Mouse (Mus musculus) intestine, embryonic 14.5 days (tissue): ENCODE data around the gene Brd3os. TPM values are rescaled to one million over a fixed set of nuclear protein-coding genes. Genes with fewer than 3 reads are reported as not detected.
A peak's percentile ranks its signal among the peaks of the same experiment; 100 is the strongest.

Source experiments
- ATAC-seq: fragments of 200-750 bp; cut with Nextera tagmentation; replicated peaks from 2 replicates; pipeline ENCODE4 v1.8.0; 2017; ENCODE audit warnings: low read depth, moderate number of reproducible peaks, moderate TSS enrichment, moderate library complexity; ENCODE audit not compliant: low FRiP score, low TSS enrichment
- DNase-seq: peaks from one replicate; pipeline ENCODE4 v3.0.0-alpha.2; 2018; ENCODE audit warnings: low spot score
- H3K27ac ChIP-seq: fragments of 300-500 bp; sonication (generic); 2 replicates; pipeline ENCODE4 v1.5.1; 2014; ENCODE audit warnings: low read depth, mild to moderate bottlenecking, control low read depth
- H3K27me3 ChIP-seq: fragments of 300-500 bp; sonication (generic); replicated peaks from 2 replicates; pipeline ENCODE4 v1.6.1; 2014; ENCODE audit warnings: low read length, control low read depth; ENCODE audit not compliant: control insufficient read depth, insufficient read depth
- H3K36me3 ChIP-seq: fragments of 300-500 bp; sonication (generic); 2 replicates; pipeline ENCODE4 v1.6.1; 2014; ENCODE audit warnings: low read length, control low read depth; ENCODE audit not compliant: control insufficient read depth, insufficient read depth
- H3K4me1 ChIP-seq: fragments of 300-500 bp; sonication (generic); replicated peaks from 2 replicates; pipeline ENCODE4 v1.6.1; 2014; ENCODE audit warnings: low read length, control low read depth, mixed read lengths; ENCODE audit not compliant: control insufficient read depth, insufficient read depth
- H3K4me2 ChIP-seq: fragments of 300-500 bp; sonication (generic); 2 replicates; pipeline ENCODE4 v1.6.1; 2014; ENCODE audit warnings: low read length
- H3K4me3 ChIP-seq: fragments of 300-500 bp; sonication (generic); 2 replicates; pipeline ENCODE4 v1.5.1; 2014; ENCODE audit warnings: low read depth, low read length, control low read depth, mixed read lengths
- H3K9ac ChIP-seq: fragments of 300-500 bp; sonication (generic); 2 replicates; pipeline ENCODE4 v1.6.1; 2014; ENCODE audit warnings: mild to moderate bottlenecking, low read length
- H3K9me3 ChIP-seq: fragments of 300-500 bp; sonication (generic); 2 replicates; pipeline ENCODE4 v1.6.1; 2016; ENCODE audit warnings: low read length, control low read depth; ENCODE audit not compliant: control insufficient read depth
- WGBS: fragments of 180-500 bp; shearing (Covaris S2); extraction: QIAGEN DNeasy Blood & Tissue Kit; methylation state at CpG from one replicate; pipeline ENCODE4 v1.1.7; 2014; 5-methylcytosine and 5-hydroxymethylcytosine counted together
- polyA plus RNA-seq: library from polyadenylated mRNA; unstranded; fragments of >200 nt; fragmentation: Nextera tagmentation; extraction: Ambion mirVana; gene quantifications from 2 replicates; pipeline ENCODE4 v1.2.1, GENCODE M21; 2014

Gene Brd3os
- polyA plus RNA-seq, 1 experiment from 2014 or later, result 7.7 TPM

DNA sequence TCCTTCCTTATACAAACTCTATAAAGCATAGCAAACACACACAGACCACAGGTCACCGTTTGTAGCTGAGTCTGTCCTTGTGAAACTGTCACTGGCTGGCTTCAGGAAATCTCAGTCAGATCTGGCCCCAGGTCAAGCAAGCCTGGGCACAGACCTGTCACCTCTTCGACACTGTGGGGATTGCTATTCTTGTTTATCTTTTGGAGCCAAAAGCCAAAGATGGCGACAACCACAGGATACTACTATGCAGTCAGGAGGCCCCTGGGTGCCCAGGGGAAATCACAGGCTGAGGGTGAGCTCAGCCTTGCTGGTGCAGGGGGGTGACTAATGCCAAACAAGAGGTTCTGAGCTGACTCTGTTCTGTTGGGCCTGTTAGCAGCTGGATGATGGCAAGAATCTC is 25.7 kb upstream of the Brd3os start:
- no peaks in the 10 kb centered on the region for H3K27me3 ChIP-seq
- no peak overlapping the region for H3K4me2 ChIP-seq
- no peaks in the 10 kb centered on the region for H3K9me3 ChIP-seq
- peak overlapping the region; percentile 51; the same call in 1 of the 2 replicates for H3K27ac ChIP-seq
- DNase-seq, result no peak
- no peak overlapping the region for H3K9ac ChIP-seq
- H3K4me1 ChIP-seq, result peaks cover 81% of the 10 kb centered on the region
- H3K36me3 ChIP-seq, result no peaks in the 10 kb centered on the region
- 18% methylated on average over 3 of the region's 3 CpGs for WGBS
- no peak overlapping the region for H3K4me3 ChIP-seq
- ATAC-seq, result no peak; the same call in 1 of the 2 replicates

GRCm38 (mm10) chr2:27417648-27418153 is 24.4 kb upstream of the Brd3os start:
- 59% methylated on average over 5 of the region's 5 CpGs for WGBS
- Histone ChIP-seq H3K9me3 (no peaks in the 10 kb centered on the region), H3K36me3 (no peaks in the 10 kb centered on the region), H3K9ac (no peak overlapping the region), H3K4me3 (no peak overlapping the region), H3K27me3 (no peaks in the 10 kb centered on the region), H3K4me1 (peaks cover 71% of the 10 kb centered on the region), H3K4me2 (no peak overlapping the region), H3K27ac (peak overlapping the region; percentile 51)
- no peak for DNase-seq
- no peak for ATAC-seq

DNA sequence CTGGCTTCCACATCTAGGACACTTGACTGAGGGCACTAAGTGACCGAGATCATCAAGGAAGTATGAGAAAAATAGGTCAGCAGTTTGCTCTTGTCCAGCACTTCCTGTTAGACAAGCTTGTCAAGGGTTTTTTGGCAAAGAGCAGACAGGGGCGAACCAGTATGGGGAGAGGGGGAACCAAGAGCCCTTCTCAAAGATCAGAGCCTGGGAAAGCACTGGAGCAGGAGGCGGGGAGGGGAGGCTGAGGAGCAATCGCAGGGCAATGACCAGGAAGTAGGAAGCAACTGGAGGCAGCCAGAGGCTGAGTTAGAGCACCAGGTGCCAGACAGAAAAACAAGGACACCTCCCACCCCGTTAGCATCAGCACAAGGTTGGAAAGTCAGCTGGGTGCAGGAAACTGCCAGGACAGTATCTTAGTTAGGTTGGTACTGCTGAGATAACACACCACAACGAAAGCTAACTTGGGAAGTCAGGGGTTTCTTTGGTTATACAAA is 23.5 kb upstream of the Brd3os start:
- H3K4me3 ChIP-seq, result no peak overlapping the region
- no peaks in the 10 kb centered on the region for H3K27me3 ChIP-seq
- 0 out of 2 replicates have a peak overlapping the region, but pooled peaks have one; percentile 0 for H3K4me2 ChIP-seq
- H3K4me1 ChIP-seq, result peaks cover 73% of the 10 kb centered on the region
- ATAC-seq, result no peak
- no peaks in the 10 kb centered on the region for H3K9me3 ChIP-seq
- no peaks in the 10 kb centered on the region for H3K36me3 ChIP-seq
- WGBS, result 14% methylated on average over 6 of the region's 6 CpGs
- no peak overlapping the region for H3K9ac ChIP-seq
- peak overlapping the region; percentile 36; the same call in 1 of the 2 replicates for H3K27ac ChIP-seq
- DNase-seq, result peak; percentile 60

GRCm38 (mm10) chr2:27421293-27422068 is 20.6 kb upstream of the Brd3os start:
- peaks cover 55% of the 10 kb centered on the region for H3K4me1 ChIP-seq
- H3K27ac ChIP-seq, result no peak overlapping the region
- no peak overlapping the region for H3K4me3 ChIP-seq
- 79% methylated on average over 20 of the region's 20 CpGs for WGBS
- no peaks in the 10 kb centered on the region for H3K9me3 ChIP-seq
- no peak for ATAC-seq
- no peaks in the 10 kb centered on the region for H3K27me3 ChIP-seq
- H3K9ac ChIP-seq, result no peak overlapping the region
- H3K4me2 ChIP-seq, result no peak overlapping the region
- no peak for DNase-seq
- H3K36me3 ChIP-seq, result no peaks in the 10 kb centered on the region

DNA sequence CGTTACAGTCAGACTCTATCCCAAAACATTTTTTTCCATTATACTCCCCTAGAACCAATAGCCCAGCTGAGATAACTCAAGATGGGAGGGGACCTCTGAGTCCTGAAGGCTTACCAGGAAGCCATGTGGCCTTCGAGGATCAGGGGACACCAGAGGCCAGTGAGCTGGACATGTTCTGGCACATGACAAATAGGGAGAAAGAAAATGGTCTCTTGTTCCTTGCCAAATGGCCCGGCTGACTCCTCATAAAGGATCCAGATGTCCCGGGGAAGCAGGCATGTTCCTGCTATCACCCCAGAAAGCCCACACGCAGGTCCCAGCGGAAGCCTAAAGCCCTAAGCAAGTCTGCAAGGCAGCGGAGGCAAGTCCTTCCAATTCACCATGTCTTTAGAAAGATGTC is 18.5 kb upstream of the Brd3os start:
- no peak overlapping the region for H3K9ac ChIP-seq
- ATAC-seq (no peak), DNase-seq (no peak)
- H3K4me2 ChIP-seq, result no peak overlapping the region
- H3K4me3 ChIP-seq, result no peak overlapping the region
- H3K9me3 ChIP-seq, result no peaks in the 10 kb centered on the region
- peaks cover 46% of the 10 kb centered on the region for H3K4me1 ChIP-seq
- WGBS, result 60% methylated on average over 7 of the region's 7 CpGs
- no peak overlapping the region for H3K27ac ChIP-seq
- no peaks in the 10 kb centered on the region for H3K36me3 ChIP-seq
- H3K27me3 ChIP-seq, result no peaks in the 10 kb centered on the region

- DNase-seq (peak; percentile 74), ATAC-seq (no peak)
- Histone ChIP-seq H3K36me3 (no peaks in the 10 kb centered on the region), H3K4me3 (peak overlapping the region; percentile 89), H3K4me1 (peaks cover 31% of the 10 kb centered on the region), H3K4me2 (peak overlapping the region; percentile 97), H3K9me3 (no peaks in the 10 kb centered on the region), H3K27me3 (no peaks in the 10 kb centered on the region), H3K9ac (peak overlapping the region; percentile 78), H3K27ac (peak overlapping the region; percentile 0; the same call in 1 of the 2 replicates)
- 2% methylated on average over 20 of the region's 20 CpGs for WGBS
These were observed 16.9 kb upstream of the Brd3os start for GRCm38 (mm10) chr2:27425161-27425611.

DNA sequence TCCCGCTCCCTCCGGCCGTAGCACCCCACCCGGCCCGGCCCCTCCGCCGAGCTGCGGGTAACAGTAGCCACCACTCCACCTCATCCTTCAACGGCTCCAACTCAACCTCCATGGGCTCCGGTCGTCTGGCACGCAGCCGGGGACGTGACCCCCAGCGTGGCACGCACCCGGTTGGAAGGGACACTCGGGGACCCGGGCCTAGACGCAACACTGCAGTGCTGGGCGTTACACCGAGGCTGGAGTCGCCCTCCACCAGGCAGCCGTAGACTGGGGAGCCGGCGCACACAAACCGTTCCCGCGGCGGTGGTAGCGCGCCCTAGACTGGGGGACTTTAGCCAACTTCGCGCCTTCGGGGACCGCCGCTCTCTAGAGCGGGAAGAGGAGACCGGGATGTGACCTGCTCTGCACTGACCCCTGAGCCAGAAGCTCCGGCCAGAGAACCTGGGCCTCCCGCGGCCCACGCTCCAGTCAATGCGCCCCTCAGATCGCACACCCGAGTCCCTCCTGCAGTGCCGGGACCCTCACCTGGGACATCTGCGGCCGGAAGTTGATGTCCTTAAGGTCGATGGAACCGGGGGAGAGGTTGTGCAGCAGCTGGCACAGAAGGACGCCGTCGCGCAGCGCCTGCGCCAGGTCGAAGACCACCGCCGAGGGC is 16.2 kb upstream of the Brd3os start:
- H3K4me3 ChIP-seq, result peak overlapping the region; percentile 89
- H3K27ac ChIP-seq, result peak overlapping the region; percentile 74
- DNase-seq (peak; percentile 78), ATAC-seq (peak; percentile 6; the same call in 1 of the 2 replicates)
- H3K9ac ChIP-seq, result peak overlapping the region; percentile 78
- WGBS, result under 1% methylated on average over 58 of the region's 60 CpGs
- no peaks in the 10 kb centered on the region for H3K9me3 ChIP-seq
- H3K27me3 ChIP-seq, result no peaks in the 10 kb centered on the region
- H3K4me1 ChIP-seq, result peaks cover 30% of the 10 kb centered on the region
- H3K36me3 ChIP-seq, result no peaks in the 10 kb centered on the region
- peak overlapping the region; percentile 97 for H3K4me2 ChIP-seq

- H3K4me1 ChIP-seq, result peaks cover 30% of the 10 kb centered on the region
- no peaks in the 10 kb centered on the region for H3K36me3 ChIP-seq
- peak; percentile 42 for ATAC-seq
- H3K4me2 ChIP-seq, result peak overlapping the region; percentile 97
- peak overlapping the region; percentile 89 for H3K4me3 ChIP-seq
- H3K9ac ChIP-seq, result peak overlapping the region; percentile 78
- H3K27me3 ChIP-seq, result no peaks in the 10 kb centered on the region
- H3K27ac ChIP-seq, result peak overlapping the region; percentile 74
- DNase-seq, result no peak
- WGBS, result under 1% methylated on average over 35 of the region's 64 CpGs
- H3K9me3 ChIP-seq, result no peaks in the 10 kb centered on the region
These were observed 15.7 kb upstream of the Brd3os start for GRCm38 (mm10) chr2:27426406-27426854.
